7 mouse cellular contexts compared by ENCODE assay signal in the genomic region with DNA sequence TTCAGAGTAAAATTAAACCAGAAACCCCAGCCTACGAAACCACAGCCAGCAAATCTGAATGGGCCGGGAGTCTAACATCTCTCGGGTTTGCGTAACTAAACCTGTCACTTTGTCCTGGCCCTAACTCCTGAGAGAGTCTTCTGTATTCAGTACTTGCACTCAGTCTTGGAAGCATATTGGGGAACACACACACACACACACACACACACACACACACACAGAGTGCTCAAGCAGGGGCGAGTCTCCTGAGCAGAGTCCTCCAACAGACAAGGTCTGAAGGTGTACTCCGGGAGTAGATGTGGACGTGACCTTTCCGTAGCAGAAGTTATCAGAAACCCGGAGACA. TPM values are rescaled to one million over a fixed set of nuclear protein-coding genes. Genes with fewer than 3 reads are reported as not detected.
DNase-seq lines count a peak whose midpoint lies in the region; ATAC-seq and TF ChIP-seq lines count a peak whose summit lies in the region.

No protein-coding gene starts in this region.

- peak overlapping the region; percentile 54 for H3K4me3 ChIP-seq in lung, postnatal 0 days (ENCODE audit: low read depth, low read length)
- peak overlapping the region; percentile 84 for H3K4me3 ChIP-seq in forebrain, embryonic 13.5 days
- H3K4me3 ChIP-seq in limb, embryonic 15.5 days: peak overlapping the region; percentile 61
- peak overlapping the region; percentile 64 for H3K4me3 ChIP-seq in stomach, embryonic 14.5 days (ENCODE audit: low read depth, low read length)

- H3K4me2 ChIP-seq in lung, postnatal 0 days (replicated peaks; ENCODE audit: low read depth, low read length): peak overlapping the region; percentile 99
- peak overlapping the region; percentile 88 for H3K4me2 ChIP-seq in forebrain, embryonic 13.5 days
- H3K4me2 ChIP-seq in limb, embryonic 15.5 days: peak overlapping the region; percentile 97
- H3K4me2 ChIP-seq in stomach, embryonic 14.5 days (replicated peaks; ENCODE audit: low read depth, low read length): peak overlapping the region; percentile 99

- DNase-seq in lung, postnatal 0 days (ENCODE audit: low spot score): peak; percentile 21
- DNase-seq in lung, postnatal 10 days: no peak
- no peak for DNase-seq in retina, embryonic 14.5 days (ENCODE audit: low spot score)
- no peak for DNase-seq in ovary, postnatal 14 days (ENCODE audit: low spot score)

- H3K36me3 ChIP-seq in lung, postnatal 0 days (ENCODE audit: insufficient read depth, low read length): no peaks in the 10 kb centered on the region
- peaks cover 20% of the 10 kb centered on the region; the same call in 1 of the 2 replicates for H3K36me3 ChIP-seq in forebrain, embryonic 13.5 days (ENCODE audit: poor library complexity, severe bottlenecking)
- H3K36me3 ChIP-seq in limb, embryonic 15.5 days: no peaks in the 10 kb centered on the region
- H3K36me3 ChIP-seq in stomach, embryonic 14.5 days (ENCODE audit: control insufficient read depth, insufficient read depth, low read length): no peaks in the 10 kb centered on the region

- ATAC-seq in lung, postnatal 0 days: no peak
- 0 out of 2 replicates have a peak, but pooled peaks have one; percentile 9 for ATAC-seq in forebrain, embryonic 13.5 days
- no peak for ATAC-seq in limb, embryonic 15.5 days (ENCODE audit: insufficient number of reproducible peaks, low FRiP score, low TSS enrichment, low read depth)
- no peak for ATAC-seq in stomach, embryonic 14.5 days (ENCODE audit: insufficient number of reproducible peaks, insufficient read depth, low FRiP score, low read depth)

- TF ChIP-seq CTCF in lung, postnatal 0 days (IDR thresholded peaks at IDR 0.05): no peak

- no peak overlapping the region for H3K9ac ChIP-seq in lung, postnatal 0 days (replicated peaks; ENCODE audit: low read depth)
- H3K9ac ChIP-seq in forebrain, embryonic 13.5 days: peak overlapping the region; percentile 89
- no peak overlapping the region for H3K9ac ChIP-seq in limb, embryonic 15.5 days
- H3K9ac ChIP-seq in stomach, embryonic 14.5 days (replicated peaks; ENCODE audit: low read depth, low read length): no peak overlapping the region

- peaks cover 19% of the 10 kb centered on the region for H3K4me1 ChIP-seq in lung, postnatal 0 days (ENCODE audit: insufficient read depth, low read depth, low read length)
- H3K4me1 ChIP-seq in forebrain, embryonic 13.5 days: peaks cover 40% of the 10 kb centered on the region
- peaks cover 31% of the 10 kb centered on the region for H3K4me1 ChIP-seq in limb, embryonic 15.5 days
- peaks cover 7% of the 10 kb centered on the region; the same call in 1 of the 2 replicates for H3K4me1 ChIP-seq in stomach, embryonic 14.5 days (ENCODE audit: control insufficient read depth, insufficient read depth, low read length)

- H3K27ac ChIP-seq in lung, postnatal 0 days (ENCODE audit: low read length): no peak overlapping the region
- peak overlapping the region; percentile 87 for H3K27ac ChIP-seq in forebrain, embryonic 13.5 days
- no peak overlapping the region; the same call in 1 of the 2 replicates for H3K27ac ChIP-seq in limb, embryonic 15.5 days
- no peak overlapping the region for H3K27ac ChIP-seq in stomach, embryonic 14.5 days (ENCODE audit: low read length)

- no peak for TF ChIP-seq EP300 in lung, postnatal 0 days (IDR thresholded peaks at IDR 0.05)

- under 1% methylated on average over 9 of the region's 9 CpGs for WGBS in lung, postnatal 0 days
- under 1% methylated on average over 9 of the region's 9 CpGs for WGBS in forebrain, embryonic 13.5 days
- 1% methylated on average over 9 of the region's 9 CpGs for WGBS in limb, embryonic 15.5 days
- WGBS in stomach, embryonic 14.5 days: 2% methylated on average over 9 of the region's 9 CpGs

- H3K27me3 ChIP-seq in lung, postnatal 0 days (replicated peaks; ENCODE audit: insufficient read depth, low read length): 0 out of 2 replicates have a peak, but pooled peaks cover 7% of the 10 kb centered on the region
- H3K27me3 ChIP-seq in forebrain, embryonic 13.5 days: no peaks in the 10 kb centered on the region
- peaks cover 46% of the 10 kb centered on the region for H3K27me3 ChIP-seq in limb, embryonic 15.5 days
- peaks cover 7% of the 10 kb centered on the region; the same call in 1 of the 2 replicates for H3K27me3 ChIP-seq in stomach, embryonic 14.5 days (ENCODE audit: control insufficient read depth, insufficient read depth, low read length)

- H3K9me3 ChIP-seq in lung, postnatal 0 days (ENCODE audit: low read length): no peaks in the 10 kb centered on the region
- H3K9me3 ChIP-seq in forebrain, embryonic 13.5 days (replicated peaks): 0 out of 2 replicates have a peak, but pooled peaks cover 4% of the 10 kb centered on the region
- H3K9me3 ChIP-seq in limb, embryonic 15.5 days: no peaks in the 10 kb centered on the region
- H3K9me3 ChIP-seq in stomach, embryonic 14.5 days (ENCODE audit: control insufficient read depth, low read depth, low read length): no peaks in the 10 kb centered on the region

RNA-seq across cellular contexts. Expression of a gene that starts 1.3 kb away (rescaled TPM):
- 0.86 and 1.3 TPM in 2 replicates for polyA plus RNA-seq in lung, postnatal 0 days (2015; fragmentation: Nextera tagmentation; extraction: Ambion mirVana)
- 24.9 and 27.5 TPM in 2 replicates for polyA plus RNA-seq in forebrain, embryonic 13.5 days (2015; fragmentation: Nextera tagmentation; extraction: Ambion mirVana)
- 5.7 and 7.8 TPM in 2 replicates for polyA plus RNA-seq in limb, embryonic 15.5 days (2015; fragmentation: Nextera tagmentation; extraction: Ambion mirVana)
- 3.3 and 3.7 TPM in 2 replicates for polyA plus RNA-seq in stomach, embryonic 14.5 days (2014; fragmentation: Nextera tagmentation; extraction: Ambion mirVana)
